Mouse (Mus musculus) kidney, adult 2 months (tissue): Measurements from ENCODE around the gene Gemin4. TPM values are rescaled to one million over a fixed set of nuclear protein-coding genes. Genes with fewer than 3 reads are reported as not detected.
"Not testable (repeated sequence)": the region's sequence is repeated elsewhere in the genome, so short reads cannot be mapped to it uniquely, and the experiment has no call there.

Experiments
- DNase-seq: peaks from one replicate; pipeline ENCODE4 v3.0.0; 2021
- H3K27ac ChIP-seq: fragments of 200-500 bp; 2 replicates; pipeline ENCODE4 v1.5.1; 2012; ENCODE audit warnings: low read depth, low read length, control low read depth, inconsistent platforms; ENCODE audit not compliant: insufficient read depth
- H3K27me3 ChIP-seq: fragments of 200-500 bp; replicated peaks from 2 replicates; pipeline ENCODE4 v1.6.1; 2012; ENCODE audit warnings: mild to moderate bottlenecking, moderate library complexity, low read length, inconsistent platforms; ENCODE audit not compliant: control insufficient read depth, insufficient read depth
- H3K36me3 ChIP-seq: fragments of 200-500 bp; 2 replicates; pipeline ENCODE4 v1.6.1; 2012; ENCODE audit warnings: mild to moderate bottlenecking, moderate library complexity, low read length, inconsistent platforms; ENCODE audit not compliant: control insufficient read depth, insufficient read depth
- H3K4me1 ChIP-seq: fragments of 200-500 bp; 2 replicates; pipeline ENCODE4 v1.6.1; 2011; ENCODE audit warnings: low read length; ENCODE audit not compliant: control insufficient read depth, insufficient read depth
- H3K4me3 ChIP-seq: fragments of 200-500 bp; 2 replicates; pipeline ENCODE4 v1.5.1; 2011; ENCODE audit warnings: mild to moderate bottlenecking, low read depth, low read length, control low read depth; ENCODE audit not compliant: insufficient read depth
- CTCF ChIP-seq: fragments of 200-500 bp; conservative IDR thresholded peaks from 2 replicates; pipeline ENCODE4 v1.5.1; 2011; ENCODE audit warnings: low read depth, mild to moderate bottlenecking, control low read depth, low read length, moderate library complexity, mixed read lengths; ENCODE audit not compliant: insufficient read depth, insufficient read length
- POLR2A ChIP-seq: fragments of 200-500 bp; IDR thresholded peaks from one replicate; pipeline ENCODE4 v1.6.1; 2011; ENCODE audit warnings: low read depth, low read length, control low read depth
- WGBS: fragments of 180-500 bp; shearing (Covaris S2); methylation state at CpG from one replicate; pipeline ENCODE4 v1.1.7; 2018; 5-methylcytosine and 5-hydroxymethylcytosine counted together
- polyA plus RNA-seq: library from polyadenylated mRNA; depleted of rRNA; stranded (reverse); fragments of >200 nt; gene quantifications from 2 replicates; pipeline ENCODE4 v1.2.3, GENCODE M21; 2012

The Gemin4 gene
- polyA plus RNA-seq, 1 experiment = 5.1 TPM

DNA sequence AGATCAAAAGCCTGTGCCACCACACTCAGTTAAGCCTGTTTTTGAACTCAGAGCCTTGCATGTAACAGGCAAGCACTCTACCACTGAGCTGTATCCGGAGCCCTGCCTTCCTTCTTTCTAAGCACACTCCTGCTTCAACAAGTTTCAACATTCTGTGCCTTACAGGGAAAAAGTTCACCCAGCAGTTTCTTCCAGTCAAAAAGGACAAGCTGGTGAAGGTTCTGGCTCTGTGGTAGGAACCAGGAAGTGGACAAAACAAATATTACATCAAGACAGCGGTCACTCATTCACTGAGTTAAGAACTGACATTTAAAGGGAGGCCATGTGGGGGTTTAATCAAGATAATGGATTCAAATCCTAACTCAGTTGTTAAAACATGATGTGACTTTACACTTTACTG lies 2.5 kb downstream of the Gemin4 start:
- 80% methylated on average over 2 of the region's 2 CpGs for WGBS
- no peaks in the 10 kb centered on the region for H3K36me3 ChIP-seq
- no peak overlapping the region for H3K4me3 ChIP-seq
- H3K27me3 ChIP-seq = no peaks in the 10 kb centered on the region
- no peak for DNase-seq
- no peaks in the 10 kb centered on the region for H3K4me1 ChIP-seq
- no peak for TF ChIP-seq POLR2A
- TF ChIP-seq CTCF = no peak
- no peak overlapping the region for H3K27ac ChIP-seq

DNA sequence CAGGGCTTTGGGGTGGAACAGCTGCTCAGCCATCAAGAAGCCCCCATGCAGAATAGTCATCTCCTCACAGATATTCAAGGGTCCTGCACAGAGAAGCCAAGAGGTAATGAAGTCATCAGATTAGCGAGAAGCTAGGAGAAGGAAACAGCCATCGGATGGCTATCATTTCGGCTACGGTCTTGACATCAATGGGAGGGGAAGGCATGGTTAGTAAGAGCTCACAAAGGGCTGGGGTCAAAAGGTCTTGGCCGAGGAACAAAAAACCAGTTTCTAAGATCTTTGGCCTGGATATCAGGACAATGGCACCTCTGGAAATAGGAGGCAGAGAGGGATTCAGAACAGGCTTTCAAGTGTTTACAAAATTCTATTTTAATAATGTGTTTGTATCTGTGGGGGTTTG lies 3.6 kb downstream of the Gemin4 start:
- no peak for TF ChIP-seq POLR2A
- TF ChIP-seq CTCF = no peak
- H3K4me3 ChIP-seq = no peak overlapping the region
- no peaks in the 10 kb centered on the region for H3K36me3 ChIP-seq
- no peak overlapping the region for H3K27ac ChIP-seq
- no peaks in the 10 kb centered on the region for H3K4me1 ChIP-seq
- WGBS = 88% methylated on average over 5 of the region's 5 CpGs
- no peaks in the 10 kb centered on the region for H3K27me3 ChIP-seq
- no peak for DNase-seq

DNA sequence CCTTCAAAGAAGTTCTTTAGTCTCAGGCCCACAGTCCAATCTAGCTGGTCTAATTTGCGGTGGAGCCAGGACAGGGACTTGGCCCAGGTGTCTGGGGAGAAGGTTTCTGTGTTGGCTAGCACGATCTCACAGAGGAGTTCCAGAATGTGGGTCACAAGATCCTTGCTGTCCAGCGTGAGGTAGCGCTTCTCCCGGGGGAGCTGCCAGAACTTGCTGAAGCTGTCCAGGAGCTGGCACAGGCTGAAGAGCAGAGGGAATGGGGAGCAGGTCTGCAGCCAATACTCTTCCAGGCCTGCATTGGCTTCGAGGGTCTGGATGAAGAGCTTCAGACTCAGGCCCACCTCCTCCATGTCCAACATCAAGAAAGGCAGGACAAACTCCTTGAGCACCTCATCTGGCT lies 5.9 kb downstream of the Gemin4 start:
- H3K36me3 ChIP-seq, DNase-seq: not testable (repeated sequence)
- WGBS = 81% methylated on average over 5 of the region's 6 CpGs

DNA sequence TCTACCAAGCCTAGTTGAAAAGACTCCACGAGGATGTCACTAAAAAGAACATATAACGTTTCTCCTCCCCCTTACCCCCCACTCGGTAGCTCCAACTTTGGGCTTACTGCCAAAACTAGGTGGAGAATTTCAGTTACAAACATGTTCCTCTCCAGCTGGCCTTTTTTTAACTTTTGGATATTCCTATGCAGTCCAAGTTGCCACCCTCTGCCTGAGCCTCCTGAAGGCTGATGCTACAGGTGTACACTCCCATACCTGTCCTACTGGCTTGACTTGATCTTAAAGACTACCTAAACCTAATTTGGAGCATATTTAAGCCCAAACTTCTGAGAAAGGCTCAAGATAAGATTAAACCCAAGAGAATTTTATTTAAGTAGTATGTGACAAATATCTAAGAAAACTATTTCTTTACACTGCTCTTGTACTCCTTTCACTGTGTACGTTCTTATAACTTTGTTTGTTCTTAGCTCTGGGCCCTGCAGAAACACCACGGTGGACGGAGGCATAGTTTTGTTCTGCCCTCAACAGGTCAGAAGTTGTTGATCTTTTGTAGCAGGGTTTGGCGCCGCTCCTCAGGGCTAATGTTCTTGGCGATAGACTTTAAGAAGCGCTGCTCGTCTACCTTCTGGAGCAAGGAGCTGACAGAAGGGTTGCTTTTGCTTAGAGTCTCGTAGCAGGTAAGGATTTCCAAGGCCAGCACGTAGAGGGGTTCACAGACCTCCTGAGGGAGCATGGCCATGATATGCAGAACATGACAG lies 7.1 kb downstream of the Gemin4 start:
- DNase-seq = no peak
- Histone ChIP-seq H3K27me3 (no peaks in the 10 kb centered on the region), H3K36me3 (no peaks in the 10 kb centered on the region), H3K27ac (no peak overlapping the region), H3K4me3 (no peak overlapping the region), H3K4me1 (no peaks in the 10 kb centered on the region)
- 79% methylated on average over 13 of the region's 13 CpGs for WGBS
- TF ChIP-seq CTCF = no peak
- no peak for TF ChIP-seq POLR2A

More for the DNA sequence above, 5.9 kb downstream of the Gemin4 start:
- not testable (repeated sequence) for H3K27ac ChIP-seq, H3K4me1 ChIP-seq, H3K27me3 ChIP-seq, H3K4me3 ChIP-seq

DNA sequence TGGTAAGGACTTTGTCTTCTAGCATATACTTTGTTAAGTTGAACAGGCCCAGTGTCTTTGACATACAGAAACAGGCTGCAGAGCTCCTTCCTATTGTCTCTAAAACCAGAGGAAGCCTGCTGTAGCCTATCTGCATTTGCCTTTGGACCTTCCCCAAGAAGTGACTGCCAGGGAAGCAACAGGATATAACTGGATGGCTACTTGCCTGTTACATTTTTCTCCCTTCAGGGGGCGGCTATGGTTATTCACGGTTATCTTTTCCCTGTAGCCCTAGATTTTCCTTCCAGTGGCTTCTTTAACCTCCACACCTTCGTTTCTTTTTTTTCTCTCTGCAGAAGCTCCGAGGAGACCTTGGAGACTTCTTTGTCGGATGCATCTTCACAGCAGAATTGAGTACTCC lies 10.7 kb downstream of the Gemin4 start:
- H3K36me3 ChIP-seq = no peaks in the 10 kb centered on the region
- 80% methylated on average over 5 of the region's 5 CpGs for WGBS

DNA sequence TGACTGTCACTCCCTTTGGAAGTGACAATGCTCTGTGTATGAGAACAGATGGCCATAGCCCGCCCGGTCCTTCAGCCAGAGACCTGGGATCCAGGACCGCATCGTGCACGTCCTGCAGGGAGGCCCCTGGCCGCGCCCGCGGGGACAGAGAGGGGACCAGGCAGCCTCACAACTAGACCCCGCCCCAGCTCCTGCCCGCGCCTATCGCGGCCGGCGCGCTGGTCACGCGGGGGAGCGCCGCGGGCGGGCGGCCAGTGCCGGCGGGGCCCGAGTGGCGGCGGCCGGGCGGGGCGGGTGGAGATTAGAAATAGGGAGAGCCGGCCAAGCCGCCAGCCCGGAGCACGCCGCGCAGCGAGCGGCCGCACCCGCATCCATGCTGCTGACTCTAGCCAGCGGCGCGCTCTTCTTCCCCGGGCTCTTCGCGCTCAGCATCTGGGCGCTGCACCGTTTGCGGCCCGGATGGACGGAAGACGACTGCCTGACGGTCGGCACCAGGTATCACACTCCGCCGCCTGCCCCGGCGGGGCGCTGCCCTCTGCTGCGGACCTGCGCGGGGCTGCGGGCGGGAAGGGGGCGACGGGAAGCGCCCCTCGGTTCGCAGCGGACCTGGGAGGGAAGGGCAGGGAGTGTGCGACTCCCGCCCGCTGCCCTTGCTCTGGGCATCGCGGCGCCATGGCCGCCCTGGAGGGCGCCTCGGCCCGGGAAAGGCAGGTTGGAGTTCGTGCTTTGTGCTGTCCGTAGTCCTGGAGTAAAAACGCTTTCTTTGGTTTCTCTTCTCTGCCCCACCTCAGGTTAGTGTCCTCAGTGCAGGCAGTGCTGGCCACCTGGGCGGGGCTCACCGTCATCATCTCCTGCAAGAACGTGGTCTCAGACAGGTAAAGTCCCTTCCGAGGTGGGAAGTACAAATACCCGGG lies 15.4 kb downstream of the Gemin4 start:
- no peak overlapping the region for H3K27ac ChIP-seq
- H3K27me3 ChIP-seq = no peaks in the 10 kb centered on the region
- no peak for TF ChIP-seq POLR2A
- TF ChIP-seq CTCF = no peak
- no peaks in the 10 kb centered on the region; the same call in 1 of the 2 replicates for H3K4me1 ChIP-seq
- under 1% methylated on average over 89 of the region's 90 CpGs for WGBS
- no peaks in the 10 kb centered on the region for H3K36me3 ChIP-seq
- peak; percentile 92 for DNase-seq
- H3K4me3 ChIP-seq = peak overlapping the region; percentile 82

More for the DNA sequence above, 10.7 kb downstream of the Gemin4 start:
- Histone ChIP-seq H3K27me3 (no peaks in the 10 kb centered on the region), H3K27ac (no peak overlapping the region), H3K4me1 (no peaks in the 10 kb centered on the region; the same call in 1 of the 2 replicates), H3K4me3 (no peak overlapping the region)
- TF ChIP-seq POLR2A = no peak
- TF ChIP-seq CTCF = no peak
- no peak for DNase-seq

DNA sequence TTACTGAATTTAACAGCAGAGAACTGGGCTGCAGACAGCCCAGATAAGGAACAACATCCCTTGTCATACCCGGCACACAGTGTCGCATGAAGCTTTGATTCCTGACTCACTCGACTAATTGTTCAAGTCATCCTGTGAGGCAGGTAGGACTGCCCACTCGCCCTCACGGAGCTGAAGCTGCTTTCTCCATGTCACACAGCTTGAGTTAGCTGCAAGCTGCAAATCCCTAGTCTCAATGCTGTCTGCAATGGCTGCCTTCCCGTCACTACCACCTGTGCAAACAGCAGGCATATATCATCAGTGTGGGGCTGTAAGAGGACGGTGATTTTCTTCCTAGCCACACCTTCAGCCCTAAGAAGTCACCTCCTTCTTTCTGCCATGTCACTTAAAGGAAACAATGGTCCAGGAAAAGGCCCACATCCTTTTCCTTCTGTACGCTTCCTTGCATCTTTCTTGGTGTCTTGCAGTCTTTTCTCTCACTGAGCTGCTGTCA lies 20.4 kb downstream of the Gemin4 start:
- H3K27me3 ChIP-seq = no peaks in the 10 kb centered on the region
- H3K27ac ChIP-seq = no peak overlapping the region
- WGBS = 66% methylated on average over 8 of the region's 8 CpGs
- H3K4me1 ChIP-seq = no peaks in the 10 kb centered on the region; the same call in 1 of the 2 replicates
- TF ChIP-seq CTCF (no peak), POLR2A (no peak)
- H3K36me3 ChIP-seq = no peaks in the 10 kb centered on the region
- H3K4me3 ChIP-seq = no peak overlapping the region
- DNase-seq = no peak
